Mouse (Mus musculus) midbrain, embryonic 10.5 days (tissue): Measurements from ENCODE around the gene Rab3d. TPM values are rescaled to one million over a fixed set of nuclear protein-coding genes. Genes with fewer than 3 reads are reported as not detected.

Experiments used
- DNase-seq: peaks from one replicate; pipeline ENCODE4 v3.0.0-alpha.2; 2017; ENCODE audit warnings: low spot score
- H3K27ac ChIP-seq: fragments of 300-500 bp; sonication (generic); replicated peaks from 2 replicates; pipeline ENCODE4 v1.5.1; 2016; ENCODE audit warnings: mild to moderate bottlenecking
- H3K27me3 ChIP-seq: fragments of 300-500 bp; sonication (generic); 2 replicates; pipeline ENCODE4 v1.6.1; 2016; ENCODE audit warnings: low read depth, mild to moderate bottlenecking; ENCODE audit not compliant: poor library complexity, severe bottlenecking
- H3K36me3 ChIP-seq: fragments of 300-500 bp; sonication (generic); 2 replicates; pipeline ENCODE4 v1.6.1; 2016; ENCODE audit warnings: mild to moderate bottlenecking, moderate library complexity
- H3K4me1 ChIP-seq: fragments of 300-500 bp; sonication (generic); 2 replicates; pipeline ENCODE4 v1.6.1; 2016
- H3K4me3 ChIP-seq: fragments of 300-500 bp; sonication (generic); 2 replicates; pipeline ENCODE4 v1.5.1; 2016; ENCODE audit warnings: mild to moderate bottlenecking, moderate library complexity
- H3K9me3 ChIP-seq: fragments of 300-500 bp; sonication (generic); replicated peaks from 2 replicates; pipeline ENCODE4 v1.6.1; 2016; ENCODE audit warnings: mild to moderate bottlenecking
- WGBS: fragments of 180-500 bp; shearing (Covaris S2); methylation state at CpG from one replicate; pipeline ENCODE4 v1.1.7; 2016; 5-methylcytosine and 5-hydroxymethylcytosine counted together
- polyA plus RNA-seq: library from polyadenylated mRNA; unstranded; fragments of >200 nt; fragmentation: Nextera tagmentation; extraction: Ambion mirVana; gene quantifications from 2 replicates; pipeline ENCODE4 v1.2.1, GENCODE M21; 2016

Gene Rab3d
- polyA plus RNA-seq, 1 experiment from 2014 or later, result 8.3 TPM

DNA sequence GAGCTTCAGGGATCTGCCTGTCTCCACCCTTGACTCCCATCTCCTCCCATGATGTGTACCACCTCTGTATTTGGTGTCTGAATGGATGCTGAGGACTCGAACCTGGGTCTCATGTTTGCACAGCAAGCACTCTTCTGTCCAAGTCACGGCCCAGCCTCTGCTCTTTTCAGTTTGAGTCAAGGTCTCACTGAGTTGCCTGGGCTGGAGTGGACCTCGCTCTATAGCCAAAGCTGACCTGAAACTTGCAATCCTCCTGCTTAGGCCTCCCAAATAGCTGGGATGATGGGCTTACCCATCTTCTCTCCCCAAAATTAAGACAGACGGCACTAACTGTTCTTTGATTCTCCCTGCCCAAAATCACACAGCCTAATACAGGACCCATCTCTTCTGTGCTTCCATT lies 5.0 kb upstream of the Rab3d start:
- 0 out of 2 replicates have a peak, but pooled peaks cover 1% of the 10 kb centered on the region for H3K27me3 ChIP-seq
- H3K9me3 ChIP-seq, result no peaks in the 10 kb centered on the region
- no peak overlapping the region for H3K27ac ChIP-seq
- 91% methylated on average over 4 of the region's 4 CpGs for WGBS
- H3K4me3 ChIP-seq, result no peak overlapping the region
- no peak for DNase-seq
- peaks cover 16% of the 10 kb centered on the region for H3K36me3 ChIP-seq
- H3K4me1 ChIP-seq, result peaks cover 25% of the 10 kb centered on the region

DNA sequence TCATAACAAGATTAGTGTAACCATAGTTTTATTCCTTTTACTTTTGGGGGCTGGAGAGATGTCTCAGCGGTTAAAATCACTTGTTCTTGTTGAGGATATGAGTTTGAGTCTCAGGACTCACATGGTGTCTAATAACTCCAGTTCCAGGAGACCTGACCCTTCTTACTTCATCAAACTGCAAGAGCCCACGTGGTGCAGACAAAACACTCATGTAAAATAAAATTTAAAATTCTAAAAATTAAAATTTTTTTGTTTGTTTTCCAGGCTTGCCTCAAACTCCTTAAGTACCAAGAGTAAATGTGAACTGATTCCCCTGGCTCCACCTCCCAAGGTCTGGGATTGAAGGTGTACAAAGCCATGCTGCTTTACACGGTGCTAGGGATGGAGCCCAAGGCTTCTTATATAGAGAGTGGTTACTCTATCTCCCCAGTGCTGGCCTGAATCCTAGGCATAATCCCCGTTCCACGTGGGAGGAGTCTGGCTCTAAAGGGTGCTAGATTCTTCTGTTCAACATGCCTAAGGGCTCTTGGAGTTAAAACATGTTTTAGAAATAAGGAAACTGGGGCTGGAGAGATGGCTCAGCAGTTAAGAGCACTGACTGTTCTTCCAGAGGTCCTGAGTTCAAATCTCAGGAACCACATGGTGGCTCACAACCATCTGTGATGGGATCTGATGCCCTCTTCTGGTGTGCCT lies 846 bp upstream of the Rab3d start:
- no peak for DNase-seq
- Histone ChIP-seq H3K4me3 (peak overlapping the region; percentile 65; the same call in 1 of the 2 replicates), H3K27ac (0 out of 2 replicates have a peak overlapping the region, but pooled peaks have one; percentile 81), H3K36me3 (peaks cover under 1% of the 10 kb centered on the region; the same call in 1 of the 2 replicates), H3K4me1 (peaks cover 15% of the 10 kb centered on the region), H3K27me3 (peaks cover 38% of the 10 kb centered on the region), H3K9me3 (no peaks in the 10 kb centered on the region)
- WGBS, result 25% methylated on average over 5 of the region's 5 CpGs

DNA sequence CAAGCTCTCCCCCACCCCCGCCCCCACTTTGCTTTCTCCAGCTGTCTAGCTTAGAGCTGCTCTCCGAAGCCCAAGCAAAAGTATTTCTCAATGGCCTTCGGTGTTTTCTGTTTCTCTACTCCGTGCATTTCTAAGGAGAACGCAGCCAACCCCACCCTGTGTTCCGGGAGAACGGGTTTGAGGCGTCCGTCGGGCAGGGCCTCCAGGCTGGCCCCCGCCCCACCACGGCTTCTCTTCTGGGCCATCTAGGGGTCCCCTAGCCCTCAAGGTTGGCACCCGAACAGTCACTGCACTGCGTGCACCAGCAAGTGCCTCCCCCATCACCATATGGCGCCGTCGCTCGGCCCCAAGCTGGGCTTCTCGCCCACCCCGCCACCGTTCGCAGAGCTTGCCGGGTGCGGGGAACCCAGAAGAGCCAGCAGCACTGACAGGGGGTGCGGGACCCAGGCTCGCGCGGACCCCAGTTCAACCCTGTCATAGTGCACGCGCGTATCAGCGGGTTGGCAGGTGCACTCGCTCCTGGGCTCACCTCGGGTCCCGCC lies 428 bp downstream of the Rab3d start:
- no peaks in the 10 kb centered on the region for H3K9me3 ChIP-seq
- WGBS, result 3% methylated on average over 35 of the region's 35 CpGs
- peaks cover 38% of the 10 kb centered on the region for H3K27me3 ChIP-seq
- peak overlapping the region; percentile 81 for H3K27ac ChIP-seq
- no peak for DNase-seq
- peak overlapping the region; percentile 65 for H3K4me3 ChIP-seq
- no peaks in the 10 kb centered on the region for H3K36me3 ChIP-seq
- peaks cover 15% of the 10 kb centered on the region for H3K4me1 ChIP-seq

DNA sequence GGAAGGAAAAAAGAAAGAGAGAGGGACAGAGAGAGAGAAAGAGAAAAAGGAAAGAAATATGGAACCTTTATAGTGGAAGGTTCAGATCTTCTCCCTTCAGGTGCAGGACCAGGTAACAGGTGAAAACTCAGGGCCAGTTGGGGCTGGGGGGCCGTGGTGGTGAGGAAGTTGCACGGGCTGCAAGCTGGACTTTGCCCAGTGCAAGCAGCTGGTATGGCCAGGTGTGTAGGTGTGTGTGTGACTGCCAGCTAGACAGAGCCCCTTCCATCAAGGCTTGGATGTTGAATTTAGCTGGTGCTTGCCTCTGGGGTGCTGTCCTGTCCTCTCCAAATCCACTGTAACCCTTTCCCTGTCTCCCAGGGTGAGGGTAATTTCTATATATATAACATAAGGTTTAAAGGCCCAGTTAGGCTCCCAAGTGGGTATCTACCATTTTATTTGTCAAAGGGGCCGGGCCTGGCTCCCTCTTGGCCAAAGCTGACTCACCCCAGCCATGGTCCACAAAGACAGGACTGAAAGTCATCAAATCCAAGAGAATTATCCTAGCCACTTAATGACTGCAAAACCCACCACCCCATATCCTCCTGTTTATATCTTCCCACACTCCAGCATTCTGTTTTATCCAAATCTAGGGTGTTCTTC lies 1.0 kb downstream of the Rab3d start:
- Histone ChIP-seq H3K4me3 (peak overlapping the region; percentile 65), H3K27ac (no peak overlapping the region), H3K9me3 (no peaks in the 10 kb centered on the region), H3K36me3 (no peaks in the 10 kb centered on the region), H3K4me1 (peaks cover 15% of the 10 kb centered on the region), H3K27me3 (peaks cover 38% of the 10 kb centered on the region)
- WGBS, result 74% methylated on average over 3 of the region's 3 CpGs
- no peak for DNase-seq

DNA sequence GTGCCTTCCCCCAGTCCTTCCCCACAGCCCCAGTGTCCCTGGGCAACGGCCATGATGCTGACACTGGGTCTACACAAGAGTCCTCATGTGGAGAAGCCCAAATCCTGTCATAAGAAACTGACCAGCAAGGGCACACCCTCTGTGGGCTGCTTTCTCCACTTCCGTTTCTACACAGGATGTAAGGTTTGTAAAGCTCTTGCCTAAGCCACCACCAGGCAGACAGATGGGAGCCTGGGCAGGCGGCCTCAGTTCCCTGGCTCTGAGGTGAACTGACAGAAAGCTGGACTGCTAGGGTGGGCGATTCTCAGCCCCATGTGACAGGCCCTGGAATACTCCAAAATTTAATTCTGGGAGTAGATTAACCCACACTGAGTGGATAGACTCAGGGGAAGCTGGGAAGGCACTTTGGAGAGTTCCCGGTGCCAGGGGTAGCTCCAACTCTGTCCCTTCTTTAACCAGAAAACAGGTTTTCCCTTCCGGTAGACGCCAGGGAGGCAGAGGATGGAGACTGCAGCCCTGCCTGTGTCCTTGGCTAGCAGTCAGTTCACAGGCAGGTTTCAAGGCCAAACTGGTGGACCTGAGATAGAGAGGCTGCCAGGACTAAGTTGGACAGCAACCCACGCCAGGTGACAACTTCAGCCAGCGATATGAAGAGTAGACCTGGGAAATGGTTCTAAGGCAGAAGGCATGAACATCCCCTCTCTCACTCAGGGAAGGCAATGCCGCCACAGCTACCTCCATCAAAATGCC lies 8.3 kb downstream of the Rab3d start:
- no peak for DNase-seq
- 77% methylated on average over 10 of the region's 10 CpGs for WGBS
- no peaks in the 10 kb centered on the region for H3K4me1 ChIP-seq
- H3K9me3 ChIP-seq, result no peaks in the 10 kb centered on the region
- no peak overlapping the region for H3K4me3 ChIP-seq
- H3K27ac ChIP-seq, result no peak overlapping the region
- H3K36me3 ChIP-seq, result no peaks in the 10 kb centered on the region
- peaks cover 3% of the 10 kb centered on the region for H3K27me3 ChIP-seq

GRCm38 (mm10) chr9:21908216-21908615 lies 9.8 kb downstream of the Rab3d start:
- Histone ChIP-seq H3K27ac (no peak overlapping the region), H3K9me3 (no peaks in the 10 kb centered on the region), H3K27me3 (no peaks in the 10 kb centered on the region), H3K4me1 (no peaks in the 10 kb centered on the region), H3K36me3 (no peaks in the 10 kb centered on the region), H3K4me3 (no peak overlapping the region)
- WGBS, result 79% methylated on average over 11 of the region's 11 CpGs
- DNase-seq, result no peak

GRCm38 (mm10) chr9:21904031-21904430 lies 14.0 kb downstream of the Rab3d start:
- Histone ChIP-seq H3K27me3 (peaks cover 9% of the 10 kb centered on the region; the same call in 1 of the 2 replicates), H3K4me3 (no peak overlapping the region), H3K27ac (no peak overlapping the region), H3K9me3 (no peaks in the 10 kb centered on the region), H3K36me3 (no peaks in the 10 kb centered on the region), H3K4me1 (no peaks in the 10 kb centered on the region)
- 87% methylated on average over 4 of the region's 4 CpGs for WGBS
- DNase-seq, result no peak

DNA sequence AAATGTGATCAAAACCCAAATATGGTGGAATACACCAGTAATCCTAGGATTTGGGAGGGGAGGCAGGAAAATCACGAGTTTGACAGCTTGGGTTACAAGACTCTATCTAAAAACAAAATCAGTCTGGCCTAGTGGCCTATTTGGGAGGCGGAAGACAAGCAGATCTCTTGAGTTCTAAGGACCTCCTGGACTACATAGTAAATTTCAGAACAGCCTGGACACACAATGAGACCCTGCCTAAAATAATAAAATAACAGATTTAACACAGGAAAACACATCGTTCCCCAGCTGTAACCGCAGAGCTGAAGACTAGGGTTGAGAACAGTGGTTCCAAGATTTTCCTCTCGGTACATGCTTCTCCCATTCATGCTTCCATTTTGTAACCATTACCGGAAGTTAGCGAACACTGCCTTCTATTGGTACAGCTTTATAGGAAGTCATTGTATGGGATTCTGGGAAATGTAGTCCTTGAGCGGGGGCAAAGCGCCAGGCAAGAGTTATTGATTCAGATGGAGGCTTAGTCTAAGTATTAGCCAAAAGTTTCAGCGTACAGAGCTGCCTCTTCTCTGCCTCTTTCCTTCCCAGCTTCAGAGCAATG lies 16.7 kb downstream of the Rab3d start:
- whole genome bisulfite sequencing, result 15% methylated on average over 10 of the region's 10 CpGs
- H3K4me1 ChIP-seq, result no peaks in the 10 kb centered on the region
- no peaks in the 10 kb centered on the region for H3K36me3 ChIP-seq
- H3K27ac ChIP-seq, result peak overlapping the region; percentile 77
- peak; percentile 52 for DNase-seq
- H3K27me3 ChIP-seq, result peaks cover 14% of the 10 kb centered on the region; the same call in 1 of the 2 replicates
- peak overlapping the region; percentile 56 for H3K4me3 ChIP-seq
- no peaks in the 10 kb centered on the region for H3K9me3 ChIP-seq

DNA sequence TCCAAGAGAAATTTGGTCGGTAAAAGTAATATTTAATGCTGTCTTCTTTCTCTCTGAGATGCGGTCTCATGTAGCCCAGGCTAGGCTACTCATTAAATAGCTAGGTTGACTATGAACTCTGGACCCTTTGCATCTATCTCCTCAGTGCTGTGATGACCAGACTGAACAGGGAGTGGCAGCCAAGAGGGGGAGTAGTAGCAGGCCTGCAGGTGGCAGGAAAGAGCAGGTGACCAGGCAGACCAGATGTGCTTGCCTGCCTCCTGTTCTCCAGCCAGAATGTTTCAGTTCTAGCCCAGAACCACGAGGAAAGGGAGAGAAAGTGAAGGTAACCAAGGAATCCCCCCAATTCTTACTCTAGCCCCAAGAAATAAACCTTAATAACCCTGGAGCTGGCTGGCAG lies 28.8 kb downstream of the Rab3d start:
- WGBS, result 69% methylated on average over 3 of the region's 3 CpGs
- Histone ChIP-seq H3K4me3 (no peak overlapping the region), H3K4me1 (no peaks in the 10 kb centered on the region), H3K36me3 (no peaks in the 10 kb centered on the region), H3K27me3 (no peaks in the 10 kb centered on the region), H3K9me3 (0 out of 2 replicates have a peak, but pooled peaks cover 15% of the 10 kb centered on the region), H3K27ac (no peak overlapping the region)
- DNase-seq, result no peak

DNA sequence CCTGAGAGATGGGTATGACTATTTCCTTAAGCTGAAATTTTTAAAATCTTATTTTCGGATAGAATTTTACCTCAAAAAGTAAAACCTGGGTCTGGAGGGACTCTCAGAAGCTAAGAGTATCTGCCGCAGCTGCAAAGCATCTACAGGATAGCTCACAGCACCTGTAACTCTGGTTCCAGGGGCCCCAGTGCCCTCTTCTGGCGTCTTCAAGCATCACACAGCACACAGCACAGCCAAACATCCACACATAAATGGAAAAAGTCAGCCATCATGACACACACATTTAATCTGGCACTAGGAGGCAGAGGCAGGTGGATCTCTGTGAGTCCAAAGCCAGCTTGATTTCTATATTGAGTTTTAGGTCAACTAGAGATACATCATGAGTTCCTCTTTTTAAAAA lies 41.4 kb downstream of the Rab3d start:
- DNase-seq, result no peak
- 66% methylated on average over 3 of the region's 3 CpGs for WGBS
- no peaks in the 10 kb centered on the region for H3K36me3 ChIP-seq

GRCm38 (mm10) chr9:21872204-21872603 lies 45.8 kb downstream of the Rab3d start:
- WGBS, result 63% methylated on average over 4 of the region's 4 CpGs

More for the DNA sequence above, 41.4 kb downstream of the Rab3d start:
- H3K27ac ChIP-seq, result no peak overlapping the region
- no peaks in the 10 kb centered on the region for H3K27me3 ChIP-seq
- H3K4me3 ChIP-seq, result no peak overlapping the region
- H3K4me1 ChIP-seq, result no peaks in the 10 kb centered on the region
- peaks cover 5% of the 10 kb centered on the region; the same call in 1 of the 2 replicates for H3K9me3 ChIP-seq

GRCm38 (mm10) chr9:21870879-21871524 lies 47.0 kb downstream of the Rab3d start:
- no peak overlapping the region for H3K27ac ChIP-seq
- H3K9me3 ChIP-seq, result no peaks in the 10 kb centered on the region
- peak; percentile 52 for DNase-seq
- no peaks in the 10 kb centered on the region for H3K27me3 ChIP-seq
- 20% methylated on average over 20 of the region's 20 CpGs for WGBS
- H3K4me3 ChIP-seq, result peak overlapping the region; percentile 32; the same call in 1 of the 2 replicates
- no peaks in the 10 kb centered on the region for H3K36me3 ChIP-seq
- 0 out of 2 replicates have a peak, but pooled peaks cover 2% of the 10 kb centered on the region for H3K4me1 ChIP-seq

More at GRCm38 (mm10) chr9:21872204-21872603, 45.8 kb downstream of the Rab3d start:
- Histone ChIP-seq H3K36me3 (no peaks in the 10 kb centered on the region), H3K27me3 (no peaks in the 10 kb centered on the region), H3K4me3 (no peak overlapping the region), H3K9me3 (no peaks in the 10 kb centered on the region; the same call in 1 of the 2 replicates), H3K4me1 (0 out of 2 replicates have a peak, but pooled peaks cover 2% of the 10 kb centered on the region), H3K27ac (no peak overlapping the region)
- no peak for DNase-seq
